26 mouse cellular contexts compared by ENCODE assay signal in genomic region chr16:31622356-31622755, GRCm38 (mm10).
"Had no signal": no experiment of that assay in that cellular context is flagged by ENCODE, and none has a peak within 500 bp of the region (broad histone marks: within the 10 kb centered on the region; RNA-seq: fewer than 3 reads in every experiment).

No protein-coding gene starts in this region.

- ATAC-seq: forebrain, embryonic 13.5 days; forebrain, embryonic 14.5 days; forebrain, embryonic 15.5 days; forebrain, embryonic 16.5 days; forebrain, postnatal 0 days had no signal

- H3K9me3 ChIP-seq: embryonic facial prominence, embryonic 12.5 days; embryonic facial prominence, embryonic 13.5 days; embryonic facial prominence, embryonic 15.5 days; forebrain, embryonic 10.5 days; forebrain, embryonic 12.5 days; forebrain, embryonic 13.5 days; forebrain, embryonic 15.5 days; heart, embryonic 10.5 days had no signal

- H3K27ac ChIP-seq: embryonic facial prominence, embryonic 10.5 days; embryonic facial prominence, embryonic 12.5 days; embryonic facial prominence, embryonic 13.5 days; embryonic facial prominence, embryonic 15.5 days; forebrain, embryonic 10.5 days; forebrain, embryonic 12.5 days; forebrain, embryonic 13.5 days; forebrain, embryonic 15.5 days; heart, embryonic 10.5 days had no signal

- DNase-seq: cerebellum, adult 2 months; cerebellum, adult 8-10 months; cerebellum, adult 9-10 months; cerebellum, adult 9-11 months; cerebellum, postnatal 10 days; cerebellum, postnatal 14 days; cerebellum, postnatal 25 days; cerebellum, postnatal 36 days; embryo, embryonic 11 days; forebrain, postnatal 0 days; gastrocnemius, postnatal 10 days; gastrocnemius, postnatal 25 days; gastrocnemius, postnatal 36 days; heart, adult 18-20 months had no signal

- H3K4me3 ChIP-seq: embryonic facial prominence, embryonic 10.5 days; embryonic facial prominence, embryonic 12.5 days; embryonic facial prominence, embryonic 13.5 days; embryonic facial prominence, embryonic 15.5 days; erythroblast, embryonic 14.5 days; forebrain, embryonic 10.5 days; forebrain, embryonic 12.5 days; forebrain, embryonic 13.5 days; forebrain, embryonic 15.5 days; heart, embryonic 10.5 days had no signal

- H3K27me3 ChIP-seq: embryonic facial prominence, embryonic 12.5 days; embryonic facial prominence, embryonic 13.5 days; embryonic facial prominence, embryonic 15.5 days; forebrain, embryonic 12.5 days; forebrain, embryonic 13.5 days; forebrain, embryonic 15.5 days had no signal

- H3K4me2 ChIP-seq: embryonic facial prominence, embryonic 12.5 days; embryonic facial prominence, embryonic 13.5 days; embryonic facial prominence, embryonic 15.5 days; forebrain, embryonic 12.5 days; forebrain, embryonic 13.5 days; forebrain, embryonic 15.5 days had no signal

- H3K36me3 ChIP-seq: embryonic facial prominence, embryonic 12.5 days; embryonic facial prominence, embryonic 15.5 days; forebrain, embryonic 10.5 days; forebrain, embryonic 12.5 days; forebrain, embryonic 15.5 days; heart, embryonic 10.5 days had no signal

- H3K9ac ChIP-seq: embryonic facial prominence, embryonic 12.5 days; embryonic facial prominence, embryonic 13.5 days; embryonic facial prominence, embryonic 15.5 days; forebrain, embryonic 12.5 days; forebrain, embryonic 13.5 days; forebrain, embryonic 15.5 days; forebrain, postnatal 0 days had no signal
